7 mouse cellular contexts compared by ENCODE assay signal in genomic region chr9:67758686-67759085, GRCm38 (mm10). TPM values are rescaled to one million over a fixed set of nuclear protein-coding genes. Genes with fewer than 3 reads are reported as not detected.
DNase-seq lines count a peak whose midpoint lies in the region; ATAC-seq lines count a peak whose summit lies in the region.

No protein-coding gene starts in this region.

- peak overlapping the region; percentile 93 for H3K4me2 ChIP-seq in forebrain, embryonic 12.5 days
- H3K4me2 ChIP-seq in lung, embryonic 16.5 days (ENCODE audit: low read depth, low read length) = peak overlapping the region; percentile 90

- peaks cover 33% of the 10 kb centered on the region for H3K27me3 ChIP-seq in forebrain, embryonic 12.5 days
- peaks cover 17% of the 10 kb centered on the region for H3K27me3 ChIP-seq in lung, embryonic 16.5 days (ENCODE audit: control insufficient read depth, insufficient read depth, low read depth, low read length)

- H3K9ac ChIP-seq in forebrain, embryonic 12.5 days = no peak overlapping the region
- no peak overlapping the region for H3K9ac ChIP-seq in lung, embryonic 16.5 days (ENCODE audit: low read length)

- H3K36me3 ChIP-seq in forebrain, embryonic 12.5 days (replicated peaks) = no peaks in the 10 kb centered on the region
- no peaks in the 10 kb centered on the region for H3K36me3 ChIP-seq in lung, embryonic 16.5 days (ENCODE audit: control insufficient read depth, insufficient read depth, low read length)

- intact Hi-C loops in heart, postnatal 14 days (cut with DNase I) = loop anchor here (2.0 to 5.0 kb wide), 3 partner anchors 42 to 214 kb away; no protein-coding TSS in a partner anchor

- DNase-seq in R1 (ENCODE audit: low read depth, low spot score) = peak; percentile 74
- DNase-seq in heart, postnatal 14 days = peak; percentile 58 to 77
- DNase-seq in kidney, postnatal 25 days = peak; percentile 64 to 73
- DNase-seq in retina, postnatal 1 day = peak; percentile 81

- no peak overlapping the region; the same call in 1 of the 2 replicates for H3K4me3 ChIP-seq in forebrain, embryonic 12.5 days (replicated peaks)
- peak overlapping the region; percentile 64 for H3K4me3 ChIP-seq in lung, embryonic 16.5 days (ENCODE audit: low read length)

- peaks cover 16% of the 10 kb centered on the region for H3K4me1 ChIP-seq in forebrain, embryonic 12.5 days
- H3K4me1 ChIP-seq in lung, embryonic 16.5 days (replicated peaks; ENCODE audit: control insufficient read depth, insufficient read depth, low read length) = 0 out of 2 replicates have a peak, but pooled peaks cover 3% of the 10 kb centered on the region

- H3K27ac ChIP-seq in forebrain, embryonic 12.5 days = no peak overlapping the region
- no peak overlapping the region for H3K27ac ChIP-seq in lung, embryonic 16.5 days (ENCODE audit: low read length)

- H3K9me3 ChIP-seq in forebrain, embryonic 12.5 days = no peaks in the 10 kb centered on the region
- H3K9me3 ChIP-seq in lung, embryonic 16.5 days (ENCODE audit: control insufficient read depth, low read length) = 0 out of 2 replicates have a peak, but pooled peaks cover 2% of the 10 kb centered on the region

- WGBS in forebrain, embryonic 12.5 days = 7% methylated on average over 9 of the region's 9 CpGs
- WGBS in lung, embryonic 16.5 days = 4% methylated on average over 9 of the region's 9 CpGs

- ATAC-seq in cerebellum, adult (ENCODE audit: insufficient number of reproducible peaks, low FRiP score, low TSS enrichment) = peak; percentile 71; the same call in 1 of the 2 replicates
- ATAC-seq in forebrain, embryonic 12.5 days (ENCODE audit: low FRiP score) = 0 out of 2 replicates have a peak, but pooled peaks have one; percentile 15
- ATAC-seq in lung, embryonic 16.5 days (ENCODE audit: low read depth) = peak; percentile 66

RNA-seq across cellular contexts. Expression of gene C2cd4b, which starts 0.6 kb away (rescaled TPM):
- 0.22 and 0.35 TPM in 2 replicates for polyA plus RNA-seq in forebrain, embryonic 12.5 days (2016; fragmentation: Nextera tagmentation; extraction: Ambion mirVana)
- total RNA-seq in heart, postnatal 14 days (2021) = 1 to 10 TPM; 1.0 to 1.2 TPM
- 0.16 TPM in 1 of 2 replicates, not detected in the other for polyA plus RNA-seq in lung, embryonic 16.5 days (2015; fragmentation: Nextera tagmentation; extraction: Ambion mirVana)

Comparison
In these comparisons a context has a peak if more than half of its experiments do, and no peak if none do; other contexts are left out.
1. ATAC-seq: peak in every context shown above with its lines; median percentile 71 in cerebellum, adult; 66 in lung, embryonic 16.5 days; 15 in forebrain, embryonic 12.5 days.